Mouse (Mus musculus): ENCODE measurements around the gene Sgcd. TPM values are rescaled to one million over a fixed set of nuclear protein-coding genes. Genes with fewer than 3 reads are reported as not detected.

Gene Sgcd
- total and polyA plus RNA-seq, 3 experiments: 0.38 to 2.4 (median 0.43) TPM

- no peak for DNase-seq (ENCODE audit: extremely low read depth)
- Histone ChIP-seq H3K27me3 (replicated peaks) (no peaks in the 10 kb centered on the region), H3K9ac (ENCODE audit: insufficient read depth, low read depth) (no peak overlapping the region), H3K9me3 (replicated peaks; ENCODE audit: low read length) (no peaks in the 10 kb centered on the region), H3K79me2 (replicated peaks; ENCODE audit: control insufficient read depth, extremely low read depth, insufficient read depth, poor library complexity, severe bottlenecking) (no peaks in the 10 kb centered on the region), H3K4me1 (ENCODE audit: control insufficient read depth in 1 of 2, insufficient read depth in 2 of 2) (peaks cover 0 to 34% of the 10 kb centered on the region in 2 experiments; a peak in 2 of 4 replicates), H3K4me2 (ENCODE audit: insufficient read depth, low read depth, poor library complexity, severe bottlenecking) (no peak overlapping the region), H3K36me3 (replicated peaks in 1 of 2; ENCODE audit: control insufficient read depth in 1 of 2, insufficient read depth in 1 of 2, low read length in 1 of 2) (no peaks in the 10 kb centered on the region), H3K4me3 (replicated peaks in 1 of 3; ENCODE audit: low read depth in 2 of 3, low read length in 2 of 3, poor library complexity in 1 of 3) (no peak overlapping the region), H3K27ac (ENCODE audit: insufficient read depth, low read depth) (no peak overlapping the region)
- in situ Hi-C loops (cut with MboI; ENCODE audit: low pct_ligation_motif_present, low pct_unique_long_range_greater_than_20kb, low sequenced_read_pairs): loop anchor here (25.0 kb wide), 1 partner anchor 390 kb away; no protein-coding TSS in a partner anchor
- dilution Hi-C loops (cut with MboI; ENCODE audit: extremely low pct_ligation_motif_present, extremely low pct_unique_long_range_greater_than_20kb, low sequenced_read_pairs): no loop called here
- TF ChIP-seq ZMIZ1 (IDR thresholded peaks at IDR 0.05; ENCODE audit: low read depth, low read length): no peak
Observed at GRCm38 (mm10) chr11:47376915-47377314, 611.9 kb downstream of the Sgcd start.

DNA sequence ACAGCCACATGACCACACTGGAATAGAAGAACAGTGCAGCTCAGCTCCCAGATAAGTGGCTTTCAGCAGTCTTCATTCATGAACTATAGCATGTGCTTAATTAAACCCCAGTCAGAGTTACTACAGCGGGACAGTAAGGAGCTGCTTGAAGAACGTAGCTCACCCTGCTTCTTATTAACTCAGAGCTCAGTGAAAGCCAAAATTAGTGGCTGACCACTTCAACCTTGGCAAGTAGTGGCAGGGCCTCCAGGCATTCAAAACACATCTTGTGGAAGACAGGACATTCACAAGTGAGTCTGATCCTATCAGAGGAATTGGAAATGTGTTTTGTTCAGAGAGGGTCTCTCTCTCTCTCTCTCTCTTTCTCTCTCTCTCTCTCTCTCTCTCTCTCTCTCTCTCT, 617.2 kb downstream of the Sgcd start:
- H3K4me2 ChIP-seq (ENCODE audit: insufficient read depth, low read depth, poor library complexity, severe bottlenecking): no peak overlapping the region
- in situ Hi-C loops (cut with MboI; ENCODE audit: low pct_ligation_motif_present, low pct_unique_long_range_greater_than_20kb, low sequenced_read_pairs): no loop called here
- TF ChIP-seq MAX (IDR thresholded peaks at IDR 0.05; ENCODE audit: low read length) (no peak), POLR2A (IDR thresholded peaks at IDR 0.05; ENCODE audit: low read depth, low read length) (no peak), TCF12 (IDR thresholded peaks at IDR 0.05; ENCODE audit: low read depth, low read length) (no peak), POLR2AphosphoS2 (IDR thresholded peaks at IDR 0.05; ENCODE audit: low read depth, low read length) (no peak), GABPA (IDR thresholded peaks at IDR 0.05; ENCODE audit: insufficient replicate concordance, low read depth, low read length) (no peak), CHD1 (IDR thresholded peaks at IDR 0.05; ENCODE audit: low read depth, low read length) (no peak), SMC3 (IDR thresholded peaks at IDR 0.05; ENCODE audit: low read depth, low read length) (no peak), USF1 (IDR thresholded peaks at IDR 0.05; ENCODE audit: low read depth, low read length) (no peak), RAD21 (IDR thresholded peaks at IDR 0.05; ENCODE audit: low read depth, low read length) (no peak), ZNF384 (IDR thresholded peaks at IDR 0.05; ENCODE audit: low read depth, low read length) (no peak), JUN (IDR thresholded peaks at IDR 0.05; ENCODE audit: insufficient read depth, low read depth, low read length) (no peak), PAX5 (IDR thresholded peaks at IDR 0.05; ENCODE audit: low read length) (no peak), MAFK (IDR thresholded peaks at IDR 0.05; ENCODE audit: insufficient replicate concordance, low read length) (no peak), ZC3H11A (IDR thresholded peaks at IDR 0.05; ENCODE audit: low read depth, low read length) (no peak), NRF1 (IDR thresholded peaks at IDR 0.05; ENCODE audit: low read depth, low read length) (no peak), TBP (conservative IDR thresholded peaks at IDR 0.05; ENCODE audit: low read depth, low read length) (no peak)
- no peak for DNase-seq (ENCODE audit: extremely low read depth)
- peaks cover 0 to 11% of the 10 kb centered on the region in 2 experiments; a peak in 2 of 4 replicates for H3K4me1 ChIP-seq (ENCODE audit: control insufficient read depth in 1 of 2, insufficient read depth in 2 of 2)
- no peak overlapping the region for H3K9ac ChIP-seq (ENCODE audit: insufficient read depth, low read depth)
- no peak overlapping the region for H3K27ac ChIP-seq (ENCODE audit: insufficient read depth, low read depth)
- H3K27me3 ChIP-seq (replicated peaks): no peaks in the 10 kb centered on the region
- dilution Hi-C loops (cut with MboI; ENCODE audit: extremely low pct_ligation_motif_present, extremely low pct_unique_long_range_greater_than_20kb, low sequenced_read_pairs): no loop called here
- H3K36me3 ChIP-seq (replicated peaks in 1 of 2; ENCODE audit: control insufficient read depth in 1 of 2, insufficient read depth in 1 of 2, low read length in 1 of 2): no peaks in the 10 kb centered on the region
- H3K4me3 ChIP-seq (replicated peaks in 1 of 3; ENCODE audit: low read depth in 2 of 3, low read length in 2 of 3, poor library complexity in 1 of 3): no peak overlapping the region
- peaks cover 7% of the 10 kb centered on the region for H3K9me3 ChIP-seq (replicated peaks; ENCODE audit: low read length)
- no peaks in the 10 kb centered on the region for H3K79me2 ChIP-seq (replicated peaks; ENCODE audit: control insufficient read depth, extremely low read depth, insufficient read depth, poor library complexity, severe bottlenecking)
